Mouse (Mus musculus) kidney, adult 10 weeks (tissue): ENCODE data around the gene Rplp0. TPM values are rescaled to one million over a fixed set of nuclear protein-coding genes. Genes with fewer than 3 reads are reported as not detected.

Experiments used
- polyA plus RNA-seq: library from polyadenylated mRNA; stranded (reverse); fragments of 350-450 nt; fragmentation: Illumina TruSeq; extraction: RNeasy Lipid Tissue Mini Kit (QIAGEN cat#74804); gene quantifications from one replicate; pipeline ENCODE4 v1.2.3, GENCODE M21; 2014; ENCODE audit warnings: low read depth, low replicate concordance

The Rplp0 gene
- 26.8 TPM for polyA plus RNA-seq

GRCm38 (mm10) chr5:115559237-115560101, at the start of gene Rplp0:
Rplp0 (plus strand) TSS chr5:115559467.

DNA sequence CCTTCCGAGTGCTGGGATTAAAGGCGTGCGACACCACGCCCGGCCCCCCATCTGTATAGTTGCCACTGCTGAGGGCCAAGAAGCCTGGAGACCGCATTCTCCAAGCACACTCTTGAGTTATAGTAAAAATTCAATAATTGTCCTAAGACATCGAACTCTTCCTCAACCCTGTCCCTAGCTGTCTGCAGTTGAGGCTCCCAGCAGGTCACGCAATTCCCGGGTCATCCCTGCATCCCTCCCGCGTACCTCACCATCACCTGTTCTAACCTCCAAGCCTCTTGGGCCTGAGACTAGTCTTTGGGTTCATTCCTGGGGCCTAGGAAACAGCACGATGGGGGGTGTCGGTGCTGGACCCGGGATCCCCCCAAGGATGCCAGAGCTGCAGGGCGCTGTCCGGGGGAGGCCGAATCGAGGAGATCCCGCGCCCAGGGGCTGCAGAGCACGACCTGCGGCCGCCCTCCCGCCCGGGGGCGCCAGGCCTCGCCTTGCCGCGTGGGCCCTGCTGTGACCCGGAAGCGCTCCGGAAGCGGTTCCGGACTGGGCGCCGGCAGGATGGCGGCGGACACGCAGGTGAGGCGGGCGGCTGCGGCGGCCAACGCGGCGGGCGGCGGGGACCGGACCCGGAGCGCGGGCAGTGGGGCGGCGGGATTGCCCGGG, 5.6 kb downstream of the Rplp0 start, which contains the start of gene Gcn1l1:
Gene Gcn1l1, plus strand, starts transcription at position 518 of the 657 bp plus-strand sequence.

Other genes with a start within 250 kb of the Rplp0 start
- 34.4 TPM for gene Srsf9, start 232.3 kb upstream of the Rplp0 start, polyA plus RNA-seq
- gene Gatc, start 218.3 kb upstream of the Rplp0 start, polyA plus RNA-seq: 52.5 TPM
- 10.1 TPM for gene Triap1, start 218.2 kb upstream of the Rplp0 start, polyA plus RNA-seq
- gene Cox6a1, start 210.5 kb upstream of the Rplp0 start, polyA plus RNA-seq: 120 TPM
- not detected for gene Msi1, start 129.9 kb upstream of the Rplp0 start, polyA plus RNA-seq
- gene Pla2g1b, start 93.2 kb upstream of the Rplp0 start, polyA plus RNA-seq: not detected
- gene Sirt4, start 74.7 kb upstream of the Rplp0 start, polyA plus RNA-seq: 8.0 TPM
- gene Pxn, start 52.8 kb upstream of the Rplp0 start, polyA plus RNA-seq: 7.6 TPM
- 1.7 TPM for gene Gcn1l1, start 5.8 kb downstream of the Rplp0 start, polyA plus RNA-seq
- gene Rab35, start 72.4 kb downstream of the Rplp0 start, polyA plus RNA-seq: 13.2 TPM
- gene Bicdl1, start 172.2 kb downstream of the Rplp0 start, polyA plus RNA-seq: 2.9 TPM